Mouse (Mus musculus) brain, embryonic 14.5 days (tissue): ENCODE measurements at regions not wholly inside any gene's neighbourhood (a gene's known extent, or its start where the extent isn't known, plus 50 kb on each side); places are given as distances from the start of the nearest gene placed in this dataset.

ENCODE experiments used
- DNase-seq: peaks from one replicate; pipeline ENCODE4 v3.0.0-alpha.2; 2011; ENCODE audit warnings: low read depth
- CTCF ChIP-seq: fragments of 200-500 bp; IDR thresholded peaks from 2 replicates; pipeline ENCODE4 v1.5.1; 2012; ENCODE audit warnings: inconsistent platforms, mild to moderate bottlenecking, moderate library complexity, borderline replicate concordance; ENCODE audit not compliant: insufficient read depth, insufficient read length; ENCODE audit errors: extremely low read depth
- POLR2A ChIP-seq: fragments of 200-500 bp; IDR thresholded peaks from 2 replicates; pipeline ENCODE4 v1.6.1; 2012; ENCODE audit warnings: mild to moderate bottlenecking, inconsistent platforms, borderline replicate concordance; ENCODE audit not compliant: poor library complexity, insufficient read depth, insufficient read length, severe bottlenecking; ENCODE audit errors: extremely low read depth

DNA sequence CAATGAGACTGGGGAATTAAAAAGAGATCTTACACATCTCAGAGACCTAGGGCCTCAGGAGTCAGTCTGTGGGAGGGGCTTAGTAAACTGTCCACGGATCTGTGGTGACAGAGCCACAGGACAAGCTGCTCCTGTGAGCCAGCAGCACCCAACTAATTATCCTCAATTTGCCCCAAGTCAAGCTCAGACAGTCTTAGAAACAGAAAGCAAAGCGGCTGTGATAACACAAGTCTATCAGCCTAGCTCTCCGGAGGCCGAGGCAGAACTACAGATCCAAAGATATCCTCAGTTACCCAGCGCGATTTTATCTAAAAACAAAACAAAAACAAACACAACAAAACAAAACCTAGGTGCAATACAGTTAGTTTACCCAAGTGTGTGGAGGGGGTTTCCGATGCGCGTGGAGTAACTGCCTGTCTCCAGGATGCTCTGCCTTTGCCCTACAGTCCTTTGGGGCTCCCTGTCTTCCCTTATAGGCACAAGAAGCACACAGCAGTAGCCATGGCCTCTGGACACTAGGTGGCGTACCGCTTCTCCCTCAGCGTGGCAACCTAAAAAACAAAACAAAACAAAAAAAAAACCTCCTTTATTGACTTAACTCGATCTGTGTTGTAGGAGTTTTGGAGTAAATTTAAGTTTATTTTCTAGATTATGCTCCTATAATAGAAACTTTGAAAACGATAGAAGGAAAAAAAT, 54.7 kb upstream of the Cand1 start:
- TF ChIP-seq CTCF (peak; percentile 62; the same call in 1 of the 2 replicates), POLR2A (no peak)
- DNase-seq: peak; percentile 64

DNA sequence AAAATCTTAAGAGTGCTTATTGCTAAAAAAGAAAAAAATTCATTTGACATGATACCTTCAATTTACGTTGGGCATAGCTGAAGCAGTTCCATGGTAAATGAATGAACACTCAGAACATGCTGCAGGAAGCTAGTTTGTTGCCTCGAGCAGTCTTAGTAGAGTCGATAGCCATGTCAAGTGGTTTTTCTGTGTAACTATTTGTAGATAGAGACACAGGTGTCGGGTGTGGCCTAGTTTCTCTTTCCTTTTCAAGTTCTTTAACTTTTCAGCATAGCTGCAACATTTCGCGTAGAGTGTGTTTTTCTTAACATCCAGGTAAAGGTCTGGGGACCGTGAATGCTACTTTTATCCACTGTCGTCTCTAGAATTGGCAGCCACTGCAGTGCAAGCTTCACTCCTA, 53.5 kb upstream of the Cand1 start:
- TF ChIP-seq CTCF (no peak), POLR2A (no peak)
- DNase-seq: no peak
